ENCODE assay signal across 17 mouse cellular contexts in genomic region chr13:8854769-8855168, GRCm38 (mm10). TPM values are rescaled to one million over a fixed set of nuclear protein-coding genes. Genes with fewer than 3 reads are reported as not detected.
DNase-seq lines count a peak whose midpoint lies in the region; TF ChIP-seq lines count a peak whose summit lies in the region.
"Had no signal": no experiment of that assay in that cellular context is flagged by ENCODE, and none has a peak within 500 bp of the region (broad histone marks: within the 10 kb centered on the region; RNA-seq: fewer than 3 reads in every experiment).

No protein-coding gene starts in this region.

- no peaks in the 10 kb centered on the region for H3K9me3 ChIP-seq in CH12.LX (replicated peaks; ENCODE audit: low read length)
- H3K9me3 ChIP-seq: G1E had no signal

- no peak; the same call in 1 of the 2 replicates for TF ChIP-seq EP300 in CH12.LX (IDR thresholded peaks at IDR 0.05; ENCODE audit: low read length)

- H3K4me1 ChIP-seq in testis, adult 2 months (ENCODE audit: control insufficient read depth, insufficient read depth, low read length): no peaks in the 10 kb centered on the region
- H3K4me1 ChIP-seq in CH12.LX (ENCODE audit: control insufficient read depth in 1 of 2, insufficient read depth in 2 of 2): peaks cover 9 to 29% of the 10 kb centered on the region in 2 experiments

- H3K27ac ChIP-seq in testis, adult 2 months (ENCODE audit: control insufficient read depth, insufficient read depth, low read depth, low read length): peak overlapping the region; percentile 39; the same call in 1 of the 2 replicates
- peak overlapping the region; percentile 42; the same call in 1 of the 2 replicates for H3K27ac ChIP-seq in CH12.LX (ENCODE audit: insufficient read depth, low read depth)

- H3K9ac ChIP-seq in CH12.LX (ENCODE audit: insufficient read depth, low read depth): no peak overlapping the region

- no peak for TF ChIP-seq POLR2A in testis, adult 2 months (IDR thresholded peaks at IDR 0.05; ENCODE audit: control insufficient read depth, low read depth, low read length)
- TF ChIP-seq POLR2A in CH12.LX (IDR thresholded peaks at IDR 0.05; ENCODE audit: low read depth, low read length): peak; percentile 37

- TF ChIP-seq CTCF in testis, adult 2 months (IDR thresholded peaks at IDR 0.05; ENCODE audit: control insufficient read depth, insufficient read depth, insufficient replicate concordance, low read depth, low read length): no peak
- no peak for TF ChIP-seq CTCF in CH12.LX (conservative IDR thresholded peaks at IDR 0.05 in 1 of 2, IDR thresholded peaks at IDR 0.05 in 1 of 2; ENCODE audit: low read depth in 2 of 2, low read length in 2 of 2)

- no peaks in the 10 kb centered on the region for H3K27me3 ChIP-seq in testis, adult 2 months (ENCODE audit: control insufficient read depth, insufficient read depth, low read length)
- H3K27me3 ChIP-seq in CH12.LX (replicated peaks): no peaks in the 10 kb centered on the region
- H3K27me3 ChIP-seq: Patski had no signal

- peaks cover 1% of the 10 kb centered on the region for H3K36me3 ChIP-seq in testis, adult 2 months (ENCODE audit: control insufficient read depth, insufficient read depth, low read length)
- H3K36me3 ChIP-seq in CH12.LX (replicated peaks in 1 of 2; ENCODE audit: control insufficient read depth in 1 of 2, insufficient read depth in 1 of 2, low read length in 1 of 2): peaks cover 22 to 70% of the 10 kb centered on the region in 2 experiments

- peaks cover 11% of the 10 kb centered on the region for H3K79me2 ChIP-seq in CH12.LX (replicated peaks; ENCODE audit: control insufficient read depth, extremely low read depth, insufficient read depth, poor library complexity, severe bottlenecking)

- no peak for TF ChIP-seq RAD21 in CH12.LX (IDR thresholded peaks at IDR 0.05; ENCODE audit: low read depth, low read length)

- in situ Hi-C loops in CH12.LX (cut with MboI; ENCODE audit: low pct_ligation_motif_present, low pct_unique_long_range_greater_than_20kb, low sequenced_read_pairs): no loop called here

- H3K4me3 ChIP-seq in testis, adult 2 months (ENCODE audit: control insufficient read depth, low read depth, low read length): no peak overlapping the region
- H3K4me3 ChIP-seq in CH12.LX (replicated peaks in 1 of 3; ENCODE audit: low read depth in 2 of 3, low read length in 2 of 3, poor library complexity in 1 of 3): peak overlapping the region in 1 of 3 experiments; percentile 18

- DNase-seq in testis, postnatal 14 days (ENCODE audit: low spot score): no peak
- no peak for DNase-seq in CH12.LX (ENCODE audit: extremely low read depth)
- no peak for DNase-seq in adrenal gland, postnatal 14 days
- DNase-seq: adrenal gland, adult 2 months; adrenal gland, adult 8-10 months; adrenal gland, postnatal 10 days; adrenal gland, postnatal 25 days; adrenal gland, postnatal 36 days; B cell, adult 2 months; cerebellum, adult 11 months; cerebellum, adult 11-12 months; cerebellum, adult 18-20 months; cerebellum, adult 2 months; cerebellum, adult 8-10 months had no signal

- peak overlapping the region; percentile 15; the same call in 1 of the 2 replicates for H3K4me2 ChIP-seq in CH12.LX (ENCODE audit: insufficient read depth, low read depth, poor library complexity, severe bottlenecking)

- dilution Hi-C loops in CH12.LX (cut with MboI; ENCODE audit: extremely low pct_ligation_motif_present, extremely low pct_unique_long_range_greater_than_20kb, low sequenced_read_pairs): no loop called here

TF ChIP-seq in CH12.LX, 34 proteins besides CTCF, POLR2A, EP300 and RAD21:
- TF ChIP-seq ZNF384 (IDR thresholded peaks at IDR 0.05; ENCODE audit: low read depth, low read length): no peak
- TF ChIP-seq JUN (IDR thresholded peaks at IDR 0.05; ENCODE audit: insufficient read depth, low read depth, low read length): no peak
- TF ChIP-seq BHLHE40 (IDR thresholded peaks at IDR 0.05; ENCODE audit: low read depth, low read length): peak; percentile 38
- peak; percentile 54; the same call in 1 of the 2 replicates for TF ChIP-seq MXI1 (IDR thresholded peaks at IDR 0.05; ENCODE audit: low read depth, low read length)
- peak; percentile 87 for TF ChIP-seq MAX (IDR thresholded peaks at IDR 0.05; ENCODE audit: low read length)
- peak; percentile 83 for TF ChIP-seq MYC (IDR thresholded peaks at IDR 0.05; ENCODE audit: low read depth, low read length)
- 0 out of 2 replicates have a peak, but pooled peaks have one; percentile 58 for TF ChIP-seq IRF4 (IDR thresholded peaks at IDR 0.05; ENCODE audit: low read depth, low read length)
- no peak for TF ChIP-seq TBP (conservative IDR thresholded peaks at IDR 0.05; ENCODE audit: low read depth, low read length)
- no peak for TF ChIP-seq ZC3H11A (IDR thresholded peaks at IDR 0.05; ENCODE audit: low read depth, low read length)
- TF ChIP-seq GABPA (IDR thresholded peaks at IDR 0.05; ENCODE audit: insufficient replicate concordance, low read depth, low read length): no peak
- TF ChIP-seq ZKSCAN1 (IDR thresholded peaks at IDR 0.05; ENCODE audit: borderline replicate concordance, low read depth, low read length): no peak
- TF ChIP-seq CHD1 (IDR thresholded peaks at IDR 0.05; ENCODE audit: low read depth, low read length): peak; percentile 46; the same call in 1 of the 2 replicates
- no peak for TF ChIP-seq POLR2AphosphoS2 (IDR thresholded peaks at IDR 0.05; ENCODE audit: low read depth, low read length)

RNA-seq across cellular contexts. Expression of gene Wdr37, which starts 16.9 kb away (rescaled TPM):
- 28.7 and 39.0 TPM in 2 replicates for polyA plus RNA-seq in testis, adult 2 months (2012; rRNA removed)
- 11.8 and 13.9 TPM in 2 replicates for total RNA-seq in CH12.LX (2012; rRNA removed)
- 13.4 and 19.3 TPM in 2 replicates for total RNA-seq in CH12.LX (2014; rRNA removed)
- 23.0 and 24.2 TPM in 2 replicates for polyA plus RNA-seq in CH12.LX (2012; ENCODE audit: insufficient read length, low read depth)
- 37.6 and 38.4 TPM in 2 replicates for total RNA-seq in adrenal gland, postnatal 14 days (2021)

RNA-seq across cellular contexts. Expression of gene Idi1, which starts 30.5 kb away (rescaled TPM):
- polyA plus RNA-seq in testis, adult 2 months (2012; rRNA removed): 15.8 and 22.6 TPM in 2 replicates
- total RNA-seq in CH12.LX (2012; rRNA removed): 36.2 and 57.4 TPM in 2 replicates
- 226 and 253 TPM in 2 replicates for total RNA-seq in CH12.LX (2014; rRNA removed)
- polyA plus RNA-seq in CH12.LX (2012; ENCODE audit: insufficient read length, low read depth): 126 TPM in 2 replicates
- total RNA-seq in adrenal gland, postnatal 14 days (2021): 32.0 and 58.2 TPM in 2 replicates
